Mouse (Mus musculus) bone marrow macrophage, adult 2 months (primary cell): ENCODE data around the gene Aurkb.
"Not testable (repeated sequence)": the region's sequence is repeated elsewhere in the genome, so short reads cannot be mapped to it uniquely, and the experiment has no call there.

Experiments
- CTCF ChIP-seq: IDR thresholded peaks from 2 replicates; pipeline ENCODE4 v1.5.1; 2012; ENCODE audit warnings: low read depth, mild to moderate bottlenecking, low read length, moderate library complexity
- POLR2A ChIP-seq: IDR thresholded peaks from 2 replicates; pipeline ENCODE4 v1.6.1; 2012; ENCODE audit warnings: mild to moderate bottlenecking, low read depth, low read length, borderline replicate concordance

DNA sequence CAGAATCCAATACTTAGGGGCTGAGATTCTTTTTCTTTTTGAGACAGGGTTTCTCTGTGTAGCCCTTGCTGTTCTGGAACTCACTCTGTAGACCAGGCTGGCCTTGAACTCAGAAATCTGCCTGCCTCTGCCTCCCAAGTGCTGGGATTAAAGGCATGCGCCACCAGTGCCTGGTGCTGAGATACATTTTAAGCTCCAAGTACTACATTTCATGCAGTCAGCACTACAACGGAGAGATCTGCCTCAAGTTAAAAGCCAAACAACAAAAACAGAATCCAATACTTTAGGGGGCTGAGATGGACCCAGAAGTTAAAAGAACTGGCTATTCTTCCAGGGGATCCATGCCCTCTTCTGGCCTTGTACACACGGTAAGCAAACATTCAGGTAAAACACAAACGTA, 42.7 kb upstream of the Aurkb start:
- TF ChIP-seq POLR2A, CTCF: not testable (repeated sequence)
